ENCODE assay signal across 8 mouse cellular contexts in genomic region chr10:94919552-94919951, GRCm38 (mm10). TPM values are rescaled to one million over a fixed set of nuclear protein-coding genes. Genes with fewer than 3 reads are reported as not detected.
A peak's percentile ranks its signal among the peaks of the same experiment; 100 is the strongest.
DNase-seq lines count a peak whose midpoint lies in the region; ATAC-seq and TF ChIP-seq lines count a peak whose summit lies in the region.

No protein-coding gene starts in this region.

- DNase-seq in layer of hippocampus, adult 18-20 months (ENCODE audit: low spot score in 2 of 2) = peak; percentile 56 to 83
- DNase-seq in layer of hippocampus, adult 9-10 months (ENCODE audit: low spot score) = no peak
- DNase-seq in adrenal gland, postnatal 36 days = peak; percentile 44 to 55
- DNase-seq in left cerebral cortex, postnatal 25 days (ENCODE audit: low spot score in 2 of 2) = peak; percentile 66 to 87
- no peak for DNase-seq in ovary, postnatal 36 days (ENCODE audit: low spot score)
- no peak for DNase-seq in hindbrain, embryonic 11.5 days (ENCODE audit: low spot score)

- peak; percentile 47 for ATAC-seq in granulocyte monocyte progenitor cell, adult 5-6 weeks (replicated peaks; ENCODE audit: poor library complexity, severe bottlenecking)
- ATAC-seq in hindbrain, embryonic 11.5 days (ENCODE audit: low FRiP score) = no peak

- H3K9ac ChIP-seq in hindbrain, embryonic 11.5 days (ENCODE audit: low read depth, low read length) = no peak overlapping the region

- H3K36me3 ChIP-seq in hindbrain, embryonic 11.5 days (ENCODE audit: control insufficient read depth, insufficient read depth, low read length) = no peaks in the 10 kb centered on the region

- no peak for TF ChIP-seq CTCF in olfactory bulb, adult 2 months (IDR thresholded peaks at IDR 0.05; ENCODE audit: insufficient read depth, low read depth, low read length)

- intact Hi-C loops in left cerebral cortex, postnatal 25 days (cut with DNase I) = no loop called here

- H3K4me3 ChIP-seq in olfactory bulb, adult 2 months (ENCODE audit: insufficient read depth, low read depth, low read length) = peak overlapping the region; percentile 23; the same call in 1 of the 2 replicates
- no peak overlapping the region for H3K4me3 ChIP-seq in hindbrain, embryonic 11.5 days (ENCODE audit: low read depth, low read length)

- peaks cover 5% of the 10 kb centered on the region; the same call in 1 of the 2 replicates for H3K4me1 ChIP-seq in olfactory bulb, adult 2 months (ENCODE audit: control insufficient read depth, insufficient read depth, low read length)
- no peaks in the 10 kb centered on the region for H3K4me1 ChIP-seq in hindbrain, embryonic 11.5 days (replicated peaks; ENCODE audit: control insufficient read depth, insufficient read depth, low read length)

- H3K27me3 ChIP-seq in hindbrain, embryonic 11.5 days (ENCODE audit: control insufficient read depth, insufficient read depth, low read length) = no peaks in the 10 kb centered on the region

- WGBS in olfactory bulb, adult 2 months = 46% methylated on average over 12 of the region's 12 CpGs
- 84% methylated on average over 12 of the region's 12 CpGs for WGBS in hindbrain, embryonic 11.5 days

- H3K4me2 ChIP-seq in hindbrain, embryonic 11.5 days (replicated peaks; ENCODE audit: low read depth, low read length) = no peak overlapping the region

- no peaks in the 10 kb centered on the region for H3K9me3 ChIP-seq in hindbrain, embryonic 11.5 days (ENCODE audit: control insufficient read depth, low read length)

- TF ChIP-seq POLR2A in olfactory bulb, adult 2 months (IDR thresholded peaks at IDR 0.05; ENCODE audit: insufficient read depth, low read depth, low read length) = no peak

- no peak overlapping the region for H3K27ac ChIP-seq in olfactory bulb, adult 2 months (ENCODE audit: insufficient read depth, low read depth, low read length)
- no peak overlapping the region for H3K27ac ChIP-seq in hindbrain, embryonic 11.5 days (ENCODE audit: low read depth, low read length)

RNA-seq across cellular contexts. Expression of gene Plxnc1, which starts 25.1 kb away (rescaled TPM):
- total RNA-seq in layer of hippocampus, adult 18-20 months (2021) = 10 to 100 TPM; 34.8 to 38.2 TPM
- 1 to 10 TPM; 2.1 to 9.0 TPM for total RNA-seq in adrenal gland, postnatal 36 days (2021)
- 13.4 and 16.7 TPM in 2 replicates for total RNA-seq in granulocyte monocyte progenitor cell, adult 5-6 weeks (2014; fragmentation: Nextera tagmentation)
- total RNA-seq in granulocyte monocyte progenitor cell, adult 5-6 weeks (2017) = 9.9 and 14.1 TPM in 2 replicates
- 10 to 100 TPM; 40.8 to 43.9 TPM for total RNA-seq in left cerebral cortex, postnatal 25 days (2021)
- polyA plus RNA-seq in olfactory bulb, adult 2 months (2012; ENCODE audit: insufficient read depth, insufficient read length, low replicate concordance, missing spikeins) = not detected in 2 replicates
- 3.3 and 4.5 TPM in 2 replicates for polyA plus RNA-seq in hindbrain, embryonic 11.5 days (2014; fragmentation: Nextera tagmentation; extraction: Ambion mirVana)

Comparison
In these comparisons a context has a peak if more than half of its experiments do, and no peak if none do; other contexts are left out.
1. DNase-seq: peak in layer of hippocampus, adult 18-20 months (2 of 2), adrenal gland, postnatal 36 days (2 of 2) and left cerebral cortex, postnatal 25 days (2 of 2); none in layer of hippocampus, adult 9-10 months (single experiment), ovary, postnatal 36 days (single experiment) and hindbrain, embryonic 11.5 days (single experiment).